Mouse (Mus musculus): Measurements from ENCODE around the gene Gm42957.
A peak's percentile ranks its signal among the peaks of the same experiment; 100 is the strongest.
"Not testable (repeated sequence)": the region's sequence is repeated elsewhere in the genome, so short reads cannot be mapped to it uniquely, and the experiment has no call there.

The Gm42957 gene

GRCm38 (mm10) chr3:96675171-96675570 lies 39.9 kb downstream of the Gm42957 start:
- no peak for DNase-seq (ENCODE audit: low spot score)

DNA sequence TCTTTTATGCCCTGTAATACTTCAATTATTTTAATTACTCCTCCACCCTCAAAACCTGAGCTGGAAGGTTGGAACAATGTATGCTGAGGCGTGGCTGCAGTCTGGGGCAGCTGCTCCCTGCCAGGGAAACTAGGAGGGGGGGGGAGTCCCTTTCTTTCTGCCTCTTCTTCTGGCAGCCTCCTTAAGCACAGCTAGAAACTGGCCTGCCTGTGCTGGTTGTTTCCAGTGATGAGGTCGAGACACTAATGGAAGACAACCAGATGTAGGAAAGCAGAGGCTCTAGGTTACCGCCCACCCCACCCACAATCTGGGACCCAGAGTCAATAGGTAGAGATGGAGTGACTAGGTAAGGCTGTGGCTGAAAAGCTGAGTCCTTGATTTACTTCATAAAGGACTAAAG lies 40.4 kb downstream of the Gm42957 start:
- no peak for DNase-seq (ENCODE audit: low spot score)

GRCm38 (mm10) chr3:96678456-96678855 lies 43.2 kb downstream of the Gm42957 start:
- no peak for DNase-seq (ENCODE audit: low spot score)

GRCm38 (mm10) chr3:96679159-96679674 lies 43.9 kb downstream of the Gm42957 start:
- no peak for DNase-seq (ENCODE audit: low spot score)

GRCm38 (mm10) chr3:96680269-96680956 lies 45.1 kb downstream of the Gm42957 start:
- no peak for DNase-seq (ENCODE audit: low spot score)

DNA sequence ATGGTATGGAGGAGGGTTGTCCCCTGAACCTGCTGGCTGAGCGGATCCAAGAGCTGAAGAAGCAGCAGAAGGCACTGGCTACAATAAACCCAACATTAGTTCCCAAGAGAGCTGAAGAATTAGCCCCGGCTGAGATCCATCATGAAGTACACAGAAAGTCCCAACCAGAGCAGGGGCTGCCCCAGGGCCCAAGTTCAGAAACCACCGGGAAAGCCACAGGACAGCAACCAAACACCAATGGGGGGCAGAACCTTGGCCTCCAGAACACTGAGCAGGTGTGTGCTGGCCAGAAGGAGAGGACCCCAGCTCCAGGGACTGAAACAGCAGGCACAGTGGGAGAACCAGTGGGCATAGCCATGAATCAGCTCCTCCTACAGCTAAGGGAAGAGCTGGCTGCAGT lies 48.2 kb downstream of the Gm42957 start:
- DNase-seq (ENCODE audit: low spot score): no peak

DNA sequence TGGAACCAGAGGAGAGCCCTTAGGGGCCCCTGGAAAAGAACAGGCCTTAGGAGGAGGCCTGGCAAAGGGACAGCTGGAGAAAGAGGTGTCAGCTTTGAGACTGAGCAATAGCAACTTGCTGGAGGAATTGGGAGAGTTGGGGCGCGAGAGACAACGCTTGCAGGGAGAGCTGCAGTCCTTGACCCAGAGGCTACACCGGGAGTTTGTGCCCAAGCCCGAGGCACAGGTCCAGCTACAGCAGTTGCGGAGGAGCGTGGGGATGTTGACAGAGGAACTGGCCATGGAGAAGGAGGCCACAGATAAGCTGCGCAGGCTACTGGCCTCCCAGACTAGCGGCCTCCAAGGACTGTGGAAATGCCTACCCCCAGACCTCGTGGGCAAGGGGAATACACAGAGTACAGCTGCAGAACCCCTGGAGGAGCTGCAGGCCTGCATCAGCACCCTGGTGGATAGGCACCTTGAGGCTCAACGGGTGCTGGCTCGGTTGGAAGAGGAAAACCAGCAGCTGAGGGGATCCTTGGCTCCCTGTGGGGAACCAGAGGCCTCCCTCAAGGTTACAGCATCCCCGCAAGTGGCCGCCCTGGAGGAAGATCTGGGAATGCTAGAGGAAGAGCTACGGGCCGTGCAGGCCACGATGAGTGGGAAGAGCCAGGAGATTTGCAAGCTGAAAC lies 49.0 kb downstream of the Gm42957 start:
- DNase-seq (ENCODE audit: low spot score): no peak

DNA sequence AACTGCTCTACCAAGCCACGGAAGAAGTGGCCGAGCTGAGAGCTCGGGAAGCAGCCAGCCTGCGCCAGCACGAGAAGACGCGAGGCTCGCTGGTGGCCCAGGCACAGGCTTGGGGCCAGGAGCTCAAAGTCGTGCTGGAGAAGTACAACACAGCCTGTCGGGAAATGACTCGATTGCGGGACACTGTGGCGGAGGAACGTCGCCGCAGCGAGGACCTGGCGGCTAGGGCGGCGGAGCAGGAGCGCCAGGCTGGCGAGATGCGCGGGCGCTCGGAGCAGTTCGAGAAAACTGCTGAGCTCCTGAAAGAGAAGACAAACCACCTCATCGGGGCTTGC lies 49.5 kb downstream of the Gm42957 start:
- no peak for DNase-seq (ENCODE audit: low spot score)

GRCm38 (mm10) chr3:96686057-96686456 lies 50.8 kb downstream of the Gm42957 start:
- DNase-seq (ENCODE audit: low spot score): not testable (repeated sequence)

GRCm38 (mm10) chr3:96688854-96689253 lies 53.6 kb downstream of the Gm42957 start:
- DNase-seq (ENCODE audit: low spot score): no peak

GRCm38 (mm10) chr3:96690298-96690697 lies 55.0 kb downstream of the Gm42957 start:
- no peak for DNase-seq (ENCODE audit: low spot score)

- no peak for DNase-seq (ENCODE audit: low spot score)
These were observed 57.2 kb downstream of the Gm42957 start for GRCm38 (mm10) chr3:96692506-96692905.

DNA sequence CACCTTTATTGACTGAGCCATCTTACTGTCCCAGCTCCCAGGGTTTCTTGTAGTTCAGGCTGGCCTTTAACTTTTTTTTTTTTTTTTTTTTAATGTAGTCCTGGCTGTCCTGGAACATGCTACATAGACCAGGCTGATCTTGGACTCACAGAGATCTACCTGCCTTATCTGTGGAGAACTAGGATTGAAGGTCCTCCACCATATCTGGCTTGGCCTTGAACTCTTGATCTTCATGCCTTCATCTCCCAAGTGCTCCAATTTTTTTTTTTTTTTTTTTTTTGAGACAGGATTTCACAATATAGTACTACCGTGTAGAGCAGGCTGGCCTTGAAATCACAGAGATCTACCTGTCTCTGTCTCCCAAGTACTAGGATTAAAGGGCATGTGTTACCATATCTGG lies 58.3 kb downstream of the Gm42957 start:
- no peak for DNase-seq (ENCODE audit: low spot score)

- peak; percentile 45 for DNase-seq (ENCODE audit: low spot score)
These were observed 61.0 kb downstream of the Gm42957 start, which contains the start of gene Pias3 for GRCm38 (mm10) chr3:96696198-96696765. TSS of gene Pias3 (plus strand) at chr3:96696384.

GRCm38 (mm10) chr3:96696766-96697732 lies 61.8 kb downstream of the Gm42957 start:
- peak; percentile 64 for DNase-seq (ENCODE audit: low spot score)

DNA sequence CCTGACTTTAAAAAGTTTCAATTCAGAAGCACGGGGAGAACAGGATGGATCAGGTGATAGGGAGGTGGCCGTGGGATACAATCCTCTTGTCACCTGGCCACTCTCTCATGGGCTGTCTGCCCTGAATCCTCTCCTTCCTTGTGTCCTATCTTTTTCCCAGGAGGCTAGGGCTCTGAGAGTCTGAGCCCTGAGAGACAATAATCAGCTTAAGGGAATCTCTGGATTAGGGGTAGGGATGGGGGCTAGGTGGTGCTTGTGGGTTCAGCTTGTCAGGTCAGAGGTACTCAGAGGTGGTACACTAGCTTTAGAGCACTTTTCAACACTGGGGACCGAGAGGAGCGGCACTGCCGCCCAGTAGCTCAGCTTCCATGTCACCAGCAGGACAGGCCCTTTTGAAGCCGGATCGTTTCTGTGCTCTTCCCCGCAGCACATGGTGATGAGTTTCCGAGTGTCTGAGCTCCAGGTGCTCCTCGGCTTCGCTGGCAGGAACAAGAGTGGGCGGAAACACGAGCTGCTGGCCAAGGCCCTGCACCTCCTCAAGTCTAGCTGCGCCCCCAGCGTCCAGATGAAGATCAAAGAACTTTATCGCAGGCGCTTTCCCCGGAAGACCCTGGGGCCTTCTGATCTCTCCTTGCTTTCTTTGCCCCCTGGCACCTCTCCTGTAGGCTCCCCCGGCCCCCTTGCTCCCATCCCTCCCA lies 63.9 kb downstream of the Gm42957 start:
- DNase-seq (ENCODE audit: low spot score): no peak

- no peak for DNase-seq (ENCODE audit: low spot score)
These were observed 65.1 kb downstream of the Gm42957 start for GRCm38 (mm10) chr3:96700376-96700775.

DNA sequence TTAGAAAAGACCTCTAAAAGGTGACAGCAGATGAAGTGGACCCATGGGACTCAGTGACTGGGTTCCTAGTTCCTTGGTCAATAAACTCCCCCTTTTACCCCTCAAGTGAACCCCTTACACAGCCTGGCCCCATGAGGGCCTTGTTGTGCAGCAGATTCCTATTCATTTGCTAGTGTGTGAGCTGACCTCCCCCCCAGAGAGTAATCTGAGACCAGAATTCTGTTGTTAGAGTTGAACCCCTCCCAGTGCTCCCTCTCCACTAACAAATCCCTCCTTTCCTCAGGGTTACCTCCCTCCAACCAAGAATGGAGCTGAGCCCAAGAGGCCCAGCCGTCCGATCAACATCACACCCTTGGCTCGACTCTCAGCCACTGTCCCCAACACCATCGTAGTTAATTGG lies 65.7 kb downstream of the Gm42957 start:
- DNase-seq (ENCODE audit: low spot score): no peak

Measured in urinary bladder, postnatal 10 days (tissue).